Mouse (Mus musculus) ovary, postnatal 36 days (tissue): Measurements from ENCODE around the gene Tmem186.

ENCODE experiments used
- DNase-seq: peaks from one replicate; pipeline ENCODE4 v3.0.0; 2022; ENCODE audit warnings: low spot score, mixed read lengths

Gene Tmem186

GRCm38 (mm10) chr16:8637217-8638051, at the start of gene Tmem186, which contains the start of gene Pmm2:
Gene Tmem186, minus strand, starts transcription at chr16:8637712.
Gene Pmm2, plus strand, starts transcription at chr16:8637674.
- DNase-seq = peak; percentile 81

- DNase-seq = no peak
Measured at GRCm38 (mm10) chr16:8686871-8687535, 49.5 kb upstream of the Tmem186 start.

- peak; percentile 51 for DNase-seq
Measured at GRCm38 (mm10) chr16:8686121-8686870, 48.8 kb upstream of the Tmem186 start.

GRCm38 (mm10) chr16:8685087-8685486, 47.6 kb upstream of the Tmem186 start:
- DNase-seq = no peak

- DNase-seq = no peak
Measured at GRCm38 (mm10) chr16:8680470-8680869, 43.0 kb upstream of the Tmem186 start, which contains the start of gene Gm5767. Gene Gm5767, plus strand, starts transcription at chr16:8680770.

GRCm38 (mm10) chr16:8679780-8680179, 42.3 kb upstream of the Tmem186 start:
- DNase-seq = no peak

GRCm38 (mm10) chr16:8678676-8679075, 41.2 kb upstream of the Tmem186 start:
- DNase-seq = no peak

GRCm38 (mm10) chr16:8678035-8678434, 40.5 kb upstream of the Tmem186 start:
- no peak for DNase-seq

- peak; percentile 49 for DNase-seq
Measured at GRCm38 (mm10) chr16:8676800-8677199, 39.3 kb upstream of the Tmem186 start.

- DNase-seq = no peak
Measured at GRCm38 (mm10) chr16:8676228-8676627, 38.7 kb upstream of the Tmem186 start.

- no peak for DNase-seq
Measured at GRCm38 (mm10) chr16:8675559-8675958, 38.0 kb upstream of the Tmem186 start.

GRCm38 (mm10) chr16:8674165-8674564, 36.7 kb upstream of the Tmem186 start:
- no peak for DNase-seq

GRCm38 (mm10) chr16:8673343-8673742, 35.8 kb upstream of the Tmem186 start:
- DNase-seq = no peak

- no peak for DNase-seq
Measured at GRCm38 (mm10) chr16:8672811-8673210, 35.3 kb upstream of the Tmem186 start.

- no peak for DNase-seq
Measured at GRCm38 (mm10) chr16:8672350-8672687, 34.8 kb upstream of the Tmem186 start.

GRCm38 (mm10) chr16:8671551-8672349, 34.2 kb upstream of the Tmem186 start, which contains the start of gene Carhsp1:
Gene Carhsp1, minus strand, starts transcription at chr16:8672155.
- peak; percentile 97 for DNase-seq

GRCm38 (mm10) chr16:8670041-8671035, 32.8 kb upstream of the Tmem186 start:
- DNase-seq = no peak

- DNase-seq = no peak
Measured at GRCm38 (mm10) chr16:8669432-8669831, 31.9 kb upstream of the Tmem186 start.

- DNase-seq = no peak
Measured at GRCm38 (mm10) chr16:8668386-8668785, 30.9 kb upstream of the Tmem186 start.

- DNase-seq = no peak
Measured at GRCm38 (mm10) chr16:8667814-8668213, 30.3 kb upstream of the Tmem186 start.
